Mouse (Mus musculus) adrenal gland, postnatal 10 days (tissue): ENCODE measurements at regions not wholly inside any gene's neighbourhood (a gene's known extent, or its start where the extent isn't known, plus 50 kb on each side); places are given as distances from the start of the nearest gene placed in this dataset.
A peak's percentile ranks its signal among the peaks of the same experiment; 100 is the strongest.

ENCODE experiments used
- DNase-seq: peaks from one replicate; pipeline ENCODE4 v3.0.0; 2021; ENCODE audit warnings: mixed read lengths

DNA sequence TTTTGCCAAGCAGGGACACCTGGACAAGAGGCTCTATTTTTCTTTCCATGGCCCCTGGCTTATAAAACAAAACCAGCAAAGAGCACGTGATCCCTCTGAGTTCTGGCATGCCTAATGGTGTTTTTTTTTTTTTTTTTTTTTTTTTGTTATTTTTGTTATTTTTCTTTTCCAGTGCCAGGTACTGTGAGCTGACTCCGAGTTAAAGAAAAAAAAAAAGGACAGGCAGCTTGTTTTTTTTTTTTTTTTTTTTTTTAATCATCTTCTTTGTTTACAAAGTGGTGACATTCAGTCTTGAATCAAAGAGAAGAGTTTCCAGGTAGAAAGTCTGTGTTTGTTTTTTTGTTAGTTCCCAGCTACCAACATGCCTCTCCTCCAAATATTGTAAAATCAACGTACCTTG lies 263.8 kb downstream of the Bcl11a start:
- DNase-seq = no peak

DNA sequence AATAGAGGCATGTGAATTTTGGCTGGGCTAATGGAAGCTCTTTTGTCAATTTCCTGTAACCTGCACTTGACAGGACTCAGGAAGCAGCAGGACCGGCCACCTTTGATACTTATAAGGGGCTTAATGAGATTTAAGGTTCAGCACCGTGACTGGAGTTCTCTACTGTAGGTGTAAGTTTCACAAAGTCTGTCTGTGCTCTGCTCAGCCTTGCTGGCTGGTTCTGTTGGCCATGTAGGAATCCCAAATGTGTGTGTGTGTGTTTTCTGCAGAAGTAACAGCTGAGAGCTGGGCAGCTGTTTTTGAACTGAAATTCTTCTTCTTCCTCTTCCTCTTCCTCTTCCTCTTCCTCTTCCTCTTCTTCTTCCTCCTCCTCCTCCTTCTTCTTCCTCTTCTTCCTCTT lies 264.3 kb downstream of the Bcl11a start:
- DNase-seq = no peak

DNA sequence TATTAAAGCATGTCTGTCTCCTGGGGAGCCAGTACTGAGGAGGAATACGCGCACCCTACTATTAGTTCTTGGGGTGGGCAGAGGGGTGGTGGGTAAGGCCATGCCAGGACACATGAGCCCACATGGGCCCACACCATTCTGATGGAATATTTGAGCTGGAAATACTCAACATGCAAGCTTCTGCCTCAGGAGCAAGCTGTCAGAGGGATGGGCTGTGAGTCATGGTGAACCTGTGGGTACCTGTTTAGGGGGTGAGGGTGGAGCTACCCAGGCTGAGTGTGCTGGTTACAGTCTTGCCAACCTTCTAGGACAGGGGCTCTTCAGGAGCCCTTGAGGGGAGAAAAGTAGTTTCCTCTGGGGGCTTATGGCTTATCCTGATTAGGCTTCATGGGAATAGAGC lies 264.9 kb downstream of the Bcl11a start:
- no peak for DNase-seq

DNA sequence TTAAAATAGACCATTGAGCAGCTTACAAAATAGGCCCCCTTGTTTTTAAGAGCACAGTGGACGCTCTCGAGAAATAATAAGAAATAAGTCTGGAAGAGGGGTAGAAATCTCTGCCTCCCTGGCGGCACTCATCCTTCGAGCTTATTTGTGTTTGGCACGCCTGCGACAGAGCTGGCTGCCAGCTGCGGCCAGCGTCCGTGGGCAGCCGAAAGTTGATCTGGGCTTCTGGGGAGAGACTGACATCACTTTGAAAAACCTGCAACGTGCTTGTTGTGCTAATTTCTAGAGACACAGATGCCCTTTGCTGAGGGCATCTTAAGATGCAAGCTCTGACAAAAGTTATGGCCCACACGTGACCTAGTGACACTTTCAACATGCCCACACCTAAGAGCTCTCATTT lies 269.4 kb downstream of the Bcl11a start:
- DNase-seq = no peak

DNA sequence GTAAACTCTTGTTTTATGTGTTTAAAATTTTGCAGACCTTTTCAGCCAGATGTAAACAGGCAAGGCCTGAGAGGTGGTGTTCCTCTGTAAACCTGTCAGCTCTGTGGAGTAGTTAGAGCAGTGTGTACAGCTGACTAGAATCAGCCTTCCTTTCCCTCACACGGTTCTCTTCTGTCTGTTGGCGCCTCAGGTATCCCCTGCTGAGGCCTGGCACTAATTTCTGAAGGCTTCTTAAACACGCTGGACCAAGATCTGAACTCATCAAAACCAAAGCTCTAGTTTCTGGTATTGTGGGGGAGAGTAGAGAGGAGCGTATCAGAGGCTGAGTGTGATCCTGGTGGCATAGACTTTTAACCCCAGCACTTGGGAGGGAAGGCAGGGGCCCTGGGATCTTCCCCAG lies 270.9 kb downstream of the Bcl11a start:
- no peak for DNase-seq

DNA sequence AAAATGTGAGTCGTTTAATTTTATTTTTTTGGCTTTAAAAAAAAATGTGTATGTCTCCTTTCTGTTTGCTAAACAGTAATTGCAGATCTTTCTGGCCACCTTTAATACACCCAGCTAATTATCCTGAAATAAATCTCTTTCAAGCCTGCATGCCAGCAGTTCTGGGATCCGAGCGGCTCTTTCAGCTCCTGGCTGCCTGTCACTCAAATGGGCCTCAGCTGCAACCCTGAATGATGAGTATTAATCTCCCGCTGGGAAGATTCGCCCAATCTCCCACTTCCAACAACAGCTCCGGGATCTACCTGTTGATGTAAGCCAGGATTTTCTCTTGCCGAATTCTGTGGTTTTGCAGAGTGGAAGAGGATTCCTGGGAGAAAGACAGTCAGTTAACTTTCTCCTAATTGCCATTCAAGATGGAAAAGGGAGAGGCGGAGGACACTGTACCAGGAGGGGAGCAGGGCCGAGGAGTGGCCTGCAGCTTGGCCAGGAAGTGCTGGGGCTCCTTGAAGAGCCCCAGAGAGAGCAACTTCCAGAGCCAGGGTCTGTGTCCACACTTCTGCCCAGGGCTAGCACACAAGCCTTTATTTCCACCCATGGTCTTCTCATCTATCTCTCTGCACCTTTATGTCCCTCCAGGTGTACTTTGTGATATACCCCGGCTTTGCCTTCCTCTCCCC lies 272.2 kb downstream of the Bcl11a start:
- no peak for DNase-seq

DNA sequence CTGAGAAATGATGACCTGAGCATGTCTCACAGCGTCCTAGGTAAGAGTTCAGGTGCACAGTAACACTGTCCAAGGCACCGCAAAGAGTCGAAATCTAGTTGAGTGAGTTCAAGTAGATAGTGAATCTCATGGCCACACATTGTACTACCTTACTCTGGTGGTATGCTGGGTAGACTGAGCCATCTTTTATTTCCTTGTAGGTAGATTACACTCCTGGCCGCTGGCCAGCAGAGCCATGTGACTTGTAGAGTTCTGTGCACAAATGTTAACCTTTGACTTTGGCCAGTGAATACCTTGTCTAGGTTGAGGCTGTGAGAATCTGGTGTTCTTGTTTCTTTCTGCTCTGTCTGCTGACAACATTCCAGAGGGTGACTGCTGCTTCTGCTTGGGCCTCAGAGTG lies 273.0 kb downstream of the Bcl11a start:
- no peak for DNase-seq

DNA sequence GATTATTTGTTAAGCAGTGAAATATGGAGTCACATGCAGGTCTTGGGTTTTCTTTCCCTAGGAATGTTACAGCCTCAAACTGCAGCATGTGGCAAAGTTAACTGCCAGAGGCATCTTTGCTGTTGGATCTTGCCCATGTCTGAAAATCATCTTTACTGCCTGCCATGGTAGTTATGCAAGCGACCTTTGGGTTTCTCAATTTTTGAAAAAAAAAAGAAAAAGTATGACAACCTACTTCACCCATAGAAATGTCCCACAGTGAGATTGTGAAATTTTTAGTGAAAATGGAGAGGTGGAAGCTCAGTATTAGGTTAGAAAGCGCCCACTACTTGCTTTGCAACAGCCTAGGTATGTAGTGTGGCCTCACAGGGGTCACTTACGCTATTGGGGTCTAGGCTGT lies 274.2 kb downstream of the Bcl11a start:
- DNase-seq = peak; percentile 10

DNA sequence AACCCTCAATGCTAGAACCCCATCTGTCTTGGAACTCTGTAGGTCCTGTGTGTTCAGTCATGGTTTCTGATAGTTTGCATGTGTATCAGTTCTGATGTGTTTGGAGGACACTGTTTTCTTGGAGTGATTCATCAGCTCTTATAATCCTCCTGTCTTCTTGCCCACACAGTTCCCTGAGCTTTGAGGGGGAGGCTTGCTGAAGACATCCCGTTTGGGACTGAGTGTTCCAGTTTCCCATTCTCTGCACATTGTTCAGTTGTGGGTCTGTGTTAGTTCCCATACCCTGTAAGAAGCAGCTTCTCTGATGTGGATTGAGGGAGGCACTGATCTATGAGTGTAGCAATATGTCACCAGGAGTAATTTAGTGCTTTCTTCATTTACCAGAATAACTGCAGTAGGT lies 275.2 kb downstream of the Bcl11a start:
- DNase-seq = no peak

DNA sequence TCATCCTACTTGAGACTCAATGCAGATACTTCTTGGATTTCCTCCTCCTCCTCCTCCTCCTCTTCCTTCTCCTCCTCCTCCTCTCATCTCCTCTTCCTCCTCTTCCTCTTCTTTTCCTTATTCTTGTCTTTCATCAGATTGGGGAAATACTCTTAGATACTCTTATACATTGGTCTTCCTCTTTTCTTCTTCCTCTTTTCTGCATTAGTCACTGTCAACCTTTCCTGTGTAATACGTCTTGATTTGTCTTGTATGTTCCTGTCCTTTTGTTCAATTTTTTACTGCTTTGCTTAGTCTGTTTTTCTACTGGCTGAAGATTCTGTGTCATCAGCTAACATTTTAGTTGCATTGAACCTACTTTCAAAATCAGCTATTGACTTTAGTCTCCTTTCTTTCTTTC lies 279.5 kb downstream of the Bcl11a start:
- DNase-seq = no peak

DNA sequence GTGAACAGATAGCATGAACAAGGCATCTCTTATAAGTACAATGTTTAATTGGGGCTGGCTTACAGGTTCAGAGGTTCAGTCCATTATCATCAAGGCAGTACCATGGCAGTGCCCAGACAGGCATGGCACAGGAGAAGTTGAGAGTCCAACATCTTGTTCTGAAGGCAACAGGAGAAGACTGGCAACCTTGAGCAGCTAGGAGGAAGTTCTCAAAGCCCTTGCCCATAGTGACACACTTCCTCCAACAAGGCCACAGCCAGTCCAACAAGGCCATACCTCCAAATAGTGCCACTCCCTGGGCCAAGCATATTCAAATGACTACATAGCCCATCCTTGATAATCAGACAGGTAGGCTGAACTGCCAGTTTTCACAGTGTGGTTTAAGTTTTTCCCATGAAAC lies 281.2 kb downstream of the Bcl11a start:
- no peak for DNase-seq

DNA sequence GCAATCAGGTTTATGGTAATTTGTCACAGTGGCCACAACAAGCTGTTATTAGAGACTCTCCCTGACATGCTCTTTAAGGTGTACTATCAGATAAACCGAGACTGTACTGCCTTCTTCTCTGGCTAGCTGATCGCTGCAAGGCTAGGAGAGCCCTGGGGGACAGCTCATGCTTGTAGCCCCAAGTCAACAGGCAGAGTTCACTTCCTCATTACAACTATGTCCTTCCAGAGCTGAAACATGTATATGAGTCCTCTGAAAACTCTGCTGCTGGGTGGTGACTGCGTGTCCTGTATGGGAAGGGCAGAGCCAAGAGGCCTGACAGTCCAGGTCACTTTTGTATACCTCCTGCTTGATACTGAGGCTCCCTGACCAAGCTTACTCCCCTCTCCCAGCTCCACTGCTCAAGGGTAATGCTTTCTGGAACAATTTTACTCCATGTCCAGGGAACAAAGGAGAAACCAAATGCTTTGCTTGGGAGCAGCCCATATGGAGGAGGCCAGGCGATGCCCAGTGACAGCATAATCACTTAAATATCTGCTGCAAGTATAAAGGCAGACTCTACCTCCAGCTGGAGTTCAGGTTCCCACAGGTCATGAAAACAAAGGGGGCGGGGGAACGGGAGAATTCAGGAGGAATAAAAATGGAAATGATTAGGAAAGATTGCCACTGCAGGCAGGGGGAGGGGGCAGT lies 284.3 kb downstream of the Bcl11a start:
- no peak for DNase-seq

DNA sequence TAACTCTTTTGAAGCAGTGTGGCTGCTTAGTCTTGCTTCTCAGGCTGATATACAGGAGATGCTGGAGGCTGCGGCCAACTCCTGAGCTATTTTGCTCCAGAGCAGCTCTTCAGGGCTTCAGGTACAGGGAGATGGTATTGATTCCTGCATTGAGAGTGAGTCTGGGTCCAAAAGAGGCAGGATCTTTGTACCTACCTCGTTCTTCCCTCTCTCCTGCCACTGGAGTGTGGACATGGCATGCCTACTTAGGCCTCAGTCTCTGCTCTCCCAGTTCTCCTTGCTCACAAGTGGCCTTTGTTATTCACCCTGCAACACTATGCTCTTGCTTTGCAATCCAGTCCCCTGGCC lies 284.8 kb downstream of the Bcl11a start:
- no peak for DNase-seq

DNA sequence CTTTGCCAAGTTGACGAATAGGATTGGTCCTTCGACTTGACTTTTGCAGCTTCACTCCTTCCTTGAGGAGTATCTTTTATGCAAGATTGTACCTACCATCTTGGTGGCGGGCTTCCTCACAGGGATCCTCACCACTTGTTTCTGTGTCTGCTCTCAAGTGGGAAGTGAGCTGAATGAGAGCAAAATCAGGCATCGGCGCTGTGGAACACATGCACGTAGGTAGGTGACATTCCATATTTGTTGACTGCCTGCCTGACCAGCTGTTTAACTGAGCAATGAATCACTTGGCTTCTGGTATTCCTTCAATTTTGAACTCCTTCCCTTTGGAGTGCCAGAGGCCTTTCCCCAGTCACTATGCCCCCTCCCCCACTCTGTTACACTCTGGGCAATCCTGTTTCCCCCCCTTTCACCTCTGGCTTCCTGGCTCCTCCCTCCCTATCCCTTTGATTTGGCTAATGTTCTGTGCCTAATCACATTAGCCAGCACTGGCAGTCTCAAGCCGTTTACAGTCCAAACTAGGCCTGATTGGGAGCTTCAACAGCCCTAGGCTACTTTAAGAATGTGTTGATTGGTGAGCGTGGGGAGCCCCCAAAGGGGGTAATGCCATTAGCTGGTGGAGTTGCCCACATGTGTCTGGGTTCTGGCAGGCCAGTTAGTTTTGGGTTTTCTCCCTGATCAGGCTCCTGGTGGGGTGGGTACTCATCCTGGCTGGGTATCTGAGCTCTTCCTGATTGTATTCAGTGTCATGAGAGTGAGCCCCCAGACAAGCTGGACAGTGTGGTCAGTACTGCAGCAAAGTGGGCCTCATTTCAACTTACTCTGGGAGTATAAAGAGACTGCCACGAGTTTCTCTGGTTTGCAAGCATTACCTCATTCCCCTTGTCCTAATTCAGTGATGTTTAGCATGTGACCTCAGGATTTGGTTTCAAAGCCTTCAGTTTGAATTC lies 285.8 kb downstream of the Bcl11a start:
- peak; percentile 44 for DNase-seq

DNA sequence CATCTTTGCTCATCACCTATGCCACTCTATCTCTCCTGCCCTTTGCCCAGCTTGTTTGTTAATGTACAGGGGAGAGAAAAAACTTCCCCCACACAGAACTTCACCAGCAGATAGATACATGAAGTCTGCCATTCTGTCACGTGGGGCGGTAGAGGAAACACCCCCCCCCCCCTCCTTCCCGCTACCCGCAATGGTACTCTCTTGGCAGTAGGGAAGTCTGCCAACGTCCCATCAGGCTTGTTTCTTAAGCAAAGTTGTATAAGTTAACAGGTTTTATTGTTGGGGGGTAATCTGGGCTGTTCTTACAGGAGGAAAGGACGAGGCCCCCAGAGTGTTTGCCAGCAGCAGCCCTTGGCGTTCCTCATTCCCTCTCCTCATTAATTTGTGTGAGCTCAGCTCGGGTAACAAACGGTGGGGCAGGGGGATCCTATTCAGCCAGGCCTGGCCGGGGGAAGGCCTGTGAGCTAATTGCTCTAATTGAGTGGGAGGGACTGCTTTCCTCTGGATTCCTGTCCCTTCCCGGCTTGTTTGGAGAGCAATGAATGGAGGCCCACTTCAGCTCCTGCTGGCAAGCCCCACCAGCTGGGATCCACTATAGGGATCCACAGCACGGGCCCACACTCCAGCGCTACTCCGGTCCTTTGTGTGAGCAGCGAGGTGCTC lies 292.5 kb downstream of the Bcl11a start:
- DNase-seq = no peak

DNA sequence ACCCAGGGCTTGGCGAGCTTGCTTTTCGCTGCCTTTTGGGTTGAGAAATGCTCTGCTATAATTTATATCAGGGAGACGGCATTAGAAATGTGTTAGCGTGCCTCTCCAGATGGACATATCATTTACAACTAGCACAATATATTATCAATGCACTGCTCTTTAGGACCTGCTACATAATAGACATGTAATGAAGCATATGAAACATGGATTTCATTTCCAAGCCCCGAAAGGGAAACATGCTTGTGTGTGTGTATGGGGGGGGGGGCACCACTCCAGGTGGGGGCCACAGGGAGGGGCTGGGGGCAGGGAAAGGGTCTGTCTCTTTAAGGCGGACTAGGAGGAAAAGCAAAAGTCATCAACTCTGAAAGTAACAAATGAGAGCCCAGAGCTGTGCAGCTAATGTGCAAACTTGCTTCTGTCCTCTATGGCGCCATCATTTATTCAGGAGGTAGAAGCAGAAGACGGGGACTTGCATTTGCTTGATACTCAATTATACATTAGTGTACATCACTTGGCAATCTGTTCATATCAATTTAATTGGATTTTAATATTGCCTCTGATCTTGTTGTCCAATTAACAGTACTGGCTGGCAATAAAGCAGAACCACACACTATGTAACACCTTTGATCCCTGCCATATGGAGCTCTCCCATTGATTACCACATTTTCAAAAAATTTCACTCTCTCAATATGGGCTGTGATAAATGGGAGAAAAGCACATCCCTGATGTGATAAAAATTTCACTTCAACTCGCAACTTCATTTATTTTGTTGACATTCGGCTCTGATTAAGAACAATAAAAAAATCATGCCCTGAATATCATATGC lies 293.2 kb downstream of the Bcl11a start:
- DNase-seq = no peak

DNA sequence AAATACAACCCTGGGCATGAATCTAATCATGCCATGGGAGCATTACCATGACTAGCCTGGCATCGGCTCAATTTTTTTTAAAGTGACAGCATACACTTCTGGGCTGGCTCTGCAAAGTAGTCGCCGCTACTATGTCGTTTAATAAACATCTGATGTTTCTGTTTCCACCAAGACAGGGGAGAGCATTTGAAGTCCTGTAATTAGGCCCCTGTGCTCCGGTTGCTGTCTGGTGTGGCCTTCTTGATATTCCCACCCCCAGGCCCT lies 293.8 kb downstream of the Bcl11a start:
- DNase-seq = peak; percentile 11

DNA sequence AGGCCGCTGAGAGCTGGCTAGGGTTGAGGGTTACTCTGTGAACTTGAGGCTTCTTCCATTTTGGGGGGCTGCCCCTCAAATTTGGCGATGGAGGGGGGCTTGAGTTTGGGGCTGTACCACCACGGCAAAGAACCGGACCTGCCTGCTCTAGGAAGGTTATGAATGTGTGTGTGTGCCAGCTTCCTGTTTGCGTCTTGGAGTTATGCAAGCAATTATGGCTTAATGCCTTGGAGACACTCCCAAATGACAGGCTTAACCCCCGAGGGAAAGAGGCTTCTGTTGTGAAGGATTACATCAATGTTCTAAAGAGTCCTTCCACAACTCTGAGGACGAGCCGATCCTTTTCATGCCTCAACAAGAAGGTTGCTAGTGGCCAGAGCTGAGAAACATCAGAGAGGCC lies 294.1 kb downstream of the Bcl11a start:
- peak; percentile 62 for DNase-seq

DNA sequence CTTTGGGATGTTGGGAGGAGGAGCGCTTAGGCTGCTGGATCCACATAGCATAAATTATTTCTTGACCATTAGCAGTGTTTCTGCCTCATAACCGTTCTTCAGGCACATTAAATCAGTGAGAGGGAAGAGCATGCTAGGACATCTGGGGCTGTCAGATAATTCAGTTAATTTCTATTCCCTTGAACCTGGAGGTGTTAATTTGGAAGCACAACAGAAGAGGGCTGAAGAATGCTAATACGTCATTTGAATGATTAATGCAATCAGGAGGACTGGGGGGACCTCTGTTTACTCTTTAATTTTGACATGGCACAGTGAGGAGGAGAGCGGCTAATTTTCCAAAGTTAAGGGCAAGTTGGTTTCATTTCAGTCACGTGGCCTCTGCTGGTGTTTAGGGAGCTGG lies 294.8 kb downstream of the Bcl11a start:
- DNase-seq = no peak

DNA sequence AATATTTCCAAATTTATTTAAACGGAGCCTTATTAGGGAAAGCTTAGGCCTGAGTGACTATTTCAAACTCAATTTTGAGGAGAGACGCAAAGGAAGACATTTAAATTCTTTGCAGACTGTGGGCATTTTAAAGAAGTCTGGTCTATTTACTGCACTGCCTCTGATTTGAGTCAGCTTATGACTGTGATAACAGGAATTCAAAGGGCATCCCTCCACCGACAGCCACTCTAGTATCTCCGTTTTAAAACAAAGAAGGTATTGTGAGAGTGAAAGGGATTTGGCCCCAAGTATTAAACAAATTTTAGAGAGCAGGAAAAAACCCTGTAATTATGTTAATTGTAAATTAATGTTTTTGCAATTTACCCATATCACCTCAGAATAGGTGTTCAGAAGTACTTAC lies 295.4 kb downstream of the Bcl11a start:
- no peak for DNase-seq

DNA sequence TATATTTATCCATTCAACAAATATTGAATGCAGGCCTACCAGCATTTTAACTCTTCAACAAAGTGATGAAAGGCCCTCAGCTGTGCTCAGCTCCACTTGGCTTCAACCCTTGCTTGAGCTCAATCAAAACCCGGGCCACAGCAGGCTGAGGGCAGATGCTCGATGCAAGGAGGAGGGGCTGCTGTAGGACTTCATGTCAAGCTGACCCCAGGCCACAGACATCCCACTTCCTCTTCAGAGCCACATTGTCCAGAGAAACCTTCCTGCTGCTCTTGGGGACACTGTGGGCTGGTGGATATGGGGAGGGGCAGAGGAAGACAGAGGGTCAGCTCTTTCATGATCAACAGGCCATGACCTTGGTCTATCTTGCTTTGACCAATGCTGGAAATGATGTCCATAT lies 299.7 kb downstream of the Bcl11a start:
- no peak for DNase-seq

DNA sequence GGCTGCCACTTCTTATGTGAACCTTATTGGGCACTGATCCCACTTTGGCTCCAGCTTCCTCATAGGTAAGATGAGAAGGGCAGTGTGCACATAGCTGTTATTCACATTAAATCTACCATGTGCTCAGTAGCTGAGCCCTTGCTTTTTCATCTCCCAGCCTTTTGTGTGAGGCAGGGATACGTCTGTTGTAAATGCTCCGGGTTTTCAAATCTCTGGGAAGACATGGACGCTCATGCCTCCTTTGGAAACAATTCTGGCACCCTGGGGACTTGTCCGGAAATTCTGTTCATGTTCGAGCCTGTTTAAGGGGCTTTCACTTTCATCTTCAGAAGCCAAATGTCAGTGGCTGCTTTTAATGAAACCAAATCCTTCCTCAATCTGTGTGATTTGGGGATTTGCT lies 312.7 kb downstream of the Bcl11a start:
- DNase-seq = no peak
